Mouse (Mus musculus) spleen, postnatal 14 days (tissue): ENCODE data around the gene Plbd1.

Experiments
- DNase-seq, 2 experiments: peaks; one replicate each; pipeline ENCODE4 v3.0.0; 2021 to 2022; ENCODE audit warnings: low spot score in 2 of 2

Plbd1 gene

DNA sequence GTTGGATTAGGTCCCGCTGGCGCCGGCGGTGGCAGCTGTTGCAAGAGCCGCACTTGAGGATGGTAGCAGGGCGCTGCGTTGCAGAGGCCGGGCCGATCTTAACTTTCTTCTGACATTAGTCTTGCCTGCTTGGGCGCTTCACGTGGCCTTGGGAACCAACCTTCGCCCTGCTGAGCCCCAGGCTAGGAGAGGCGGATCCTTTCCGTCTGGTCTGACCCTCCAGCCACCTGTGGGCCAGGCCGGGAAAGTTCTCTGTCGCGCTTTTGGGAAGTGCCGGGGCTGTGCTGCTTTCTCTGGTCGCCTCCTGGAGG is at the start of gene Plbd1:
TSS of gene Plbd1 (minus strand) at position 223 of the 311 bp plus-strand sequence.
- DNase-seq: no peak

DNA sequence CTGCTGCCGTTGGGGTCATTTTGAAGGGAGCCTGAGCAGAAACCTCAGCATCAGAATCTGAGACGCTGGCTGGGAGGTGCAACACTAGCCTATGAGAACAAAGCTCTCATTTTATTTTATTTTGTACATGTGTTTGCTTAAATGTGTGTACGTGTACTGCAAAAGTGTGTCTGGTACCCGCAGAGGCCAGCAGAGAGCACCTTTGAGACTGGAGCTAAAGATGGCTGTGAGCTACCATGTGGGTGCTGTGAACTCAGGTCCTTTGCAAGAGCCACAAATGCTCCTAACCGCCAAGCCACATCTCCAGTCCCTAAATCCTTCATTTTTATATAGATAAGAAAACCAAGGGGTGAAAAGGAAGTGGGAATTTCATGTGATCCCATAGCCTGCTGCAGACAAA is 48.7 kb upstream of the Plbd1 start:
- no peak for DNase-seq

DNA sequence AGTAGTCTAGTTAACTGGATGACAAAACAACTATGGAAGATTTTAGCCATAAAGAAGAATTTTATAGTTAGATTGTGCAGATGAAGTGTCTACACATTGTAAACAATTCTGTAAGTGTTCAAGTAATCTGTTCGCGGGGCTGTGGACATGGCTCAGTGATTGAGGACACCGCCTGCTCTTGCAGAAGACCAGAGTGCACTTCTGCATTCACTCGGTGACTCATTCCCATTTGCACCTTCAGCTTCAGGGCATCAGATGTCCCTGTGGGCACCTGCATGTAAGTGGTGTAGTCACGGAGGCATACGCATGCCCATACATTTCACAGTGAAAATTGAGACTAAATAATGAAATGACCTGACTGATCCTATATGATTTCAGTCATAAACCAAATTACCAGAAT is 46.9 kb upstream of the Plbd1 start:
- DNase-seq: no peak

DNA sequence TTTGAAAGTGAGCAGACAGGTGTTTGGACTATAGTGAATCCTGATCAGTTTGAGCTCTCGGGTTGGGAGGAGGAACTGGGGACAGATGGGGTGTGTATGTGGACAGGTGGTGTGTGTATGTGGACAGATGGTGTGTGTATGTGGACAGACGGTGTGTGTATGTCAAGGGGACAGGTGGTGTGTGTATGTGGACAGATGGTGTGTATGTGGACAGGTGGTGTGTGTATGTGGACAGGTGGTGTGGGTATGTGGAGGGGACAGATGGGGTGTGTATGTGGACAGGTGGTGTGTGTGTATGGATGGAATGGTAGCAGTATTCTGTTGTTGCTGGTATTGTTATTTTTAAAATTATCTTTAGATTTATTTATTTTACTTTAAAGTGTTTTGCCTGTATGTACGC is 40.1 kb upstream of the Plbd1 start:
- no peak for DNase-seq

DNA sequence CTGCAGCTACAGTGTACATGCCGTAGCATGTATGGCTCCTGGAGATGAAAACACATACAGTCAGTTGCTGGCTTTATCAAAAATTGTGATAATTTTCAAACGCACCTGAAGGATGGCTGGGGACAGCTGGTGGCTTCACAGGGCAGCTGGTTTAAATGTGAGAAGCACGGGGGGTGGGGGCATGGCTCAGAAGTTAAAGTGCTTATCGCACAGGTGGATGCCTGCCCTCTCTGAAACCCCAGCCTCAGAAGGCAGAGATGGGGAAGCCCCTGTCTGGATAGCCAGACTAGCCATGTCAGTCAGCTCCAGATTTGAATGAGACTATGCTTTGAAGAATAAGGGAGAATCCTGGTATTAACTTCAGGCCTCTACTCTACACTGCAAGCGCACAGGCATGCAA is 39.5 kb upstream of the Plbd1 start:
- DNase-seq: no peak

DNA sequence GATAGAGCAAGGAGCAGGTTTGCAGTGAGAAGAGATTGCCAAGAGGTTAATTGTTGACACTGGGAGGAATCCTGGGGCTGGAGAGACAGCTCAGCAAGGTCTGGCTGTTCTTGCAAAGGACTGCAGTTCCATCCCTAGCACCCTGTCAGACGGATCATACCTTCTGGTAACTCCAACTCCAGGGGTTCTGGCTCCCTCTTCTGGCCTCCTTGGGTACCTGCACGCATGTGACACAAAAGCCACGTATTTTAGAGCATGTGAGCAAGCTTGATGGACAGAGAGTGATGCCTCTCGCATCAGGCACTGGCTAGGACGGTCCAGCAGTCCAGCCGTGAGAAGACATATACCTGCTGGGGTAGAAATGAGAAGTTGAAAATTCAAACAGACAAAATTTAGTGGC is 29.6 kb upstream of the Plbd1 start:
- DNase-seq: no peak

DNA sequence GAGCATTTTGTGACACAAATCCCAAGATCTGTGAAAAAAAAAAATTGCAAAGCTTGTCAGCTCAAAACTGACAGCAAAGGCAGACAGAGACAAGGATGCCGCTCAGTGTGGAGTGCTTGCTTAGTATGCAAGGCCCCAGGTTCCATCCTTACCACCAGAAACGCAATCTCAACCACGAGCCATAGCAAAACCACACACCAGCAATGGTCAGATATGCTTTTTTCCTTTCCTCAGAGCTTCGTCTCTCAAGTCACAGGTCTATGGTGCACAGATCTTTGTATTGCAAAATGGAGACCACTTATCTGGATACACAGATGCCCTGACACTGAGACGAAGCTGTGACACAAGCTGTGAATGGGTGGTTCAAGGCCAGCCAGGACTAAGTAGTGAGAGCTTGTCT is 28.8 kb upstream of the Plbd1 start:
- no peak for DNase-seq

DNA sequence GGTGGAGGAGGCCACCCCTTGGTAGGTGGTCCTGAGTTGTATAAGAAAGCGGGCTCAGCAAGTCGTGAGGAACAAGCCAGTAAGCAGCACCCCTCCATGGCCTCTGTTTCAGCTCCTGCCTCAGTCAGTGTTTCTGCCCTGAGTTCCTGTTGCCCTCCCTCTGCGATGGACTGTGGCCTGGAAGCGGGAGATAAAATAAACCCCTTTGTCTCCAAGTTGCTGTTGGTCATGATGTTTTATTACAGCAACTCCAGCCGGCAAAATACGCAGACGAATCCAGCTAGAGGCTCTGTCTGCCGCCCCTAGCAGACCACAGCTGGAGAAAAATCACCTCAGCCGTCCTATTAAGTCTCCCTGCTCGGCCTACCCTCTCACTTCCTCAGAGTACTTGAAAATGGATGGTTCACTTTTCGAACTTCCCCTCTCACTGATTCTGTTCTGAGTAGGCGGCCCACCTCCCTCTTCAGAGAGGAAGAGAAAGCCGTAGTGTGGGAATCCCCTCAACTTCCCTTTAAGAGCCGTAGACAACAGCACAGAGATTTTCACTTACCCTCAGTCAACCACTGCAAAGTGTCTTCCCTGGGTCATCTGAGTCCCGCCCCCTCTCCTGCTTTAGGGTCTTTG is 28.2 kb upstream of the Plbd1 start:
- DNase-seq: peak in 1 of 2 experiments; percentile 41

DNA sequence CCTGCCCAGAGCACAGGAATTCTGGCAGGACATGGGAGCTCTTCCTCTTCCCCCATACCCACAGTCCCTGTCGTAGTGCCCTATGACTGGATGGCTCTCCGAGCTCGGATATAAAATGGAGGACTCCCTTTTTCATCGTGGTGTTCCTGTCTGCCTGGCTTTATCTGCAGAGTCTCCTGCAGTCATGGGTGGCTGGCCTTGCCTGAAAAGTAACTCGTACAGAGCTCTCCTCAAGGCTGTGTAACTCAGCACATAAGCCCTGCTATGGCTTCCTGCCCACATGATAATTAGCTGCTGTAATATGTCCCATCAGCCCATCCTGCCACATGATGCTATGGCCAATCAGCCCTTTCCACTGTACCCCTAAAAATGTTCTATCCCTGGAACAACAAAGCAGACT is 23.7 kb upstream of the Plbd1 start:
- no peak for DNase-seq

DNA sequence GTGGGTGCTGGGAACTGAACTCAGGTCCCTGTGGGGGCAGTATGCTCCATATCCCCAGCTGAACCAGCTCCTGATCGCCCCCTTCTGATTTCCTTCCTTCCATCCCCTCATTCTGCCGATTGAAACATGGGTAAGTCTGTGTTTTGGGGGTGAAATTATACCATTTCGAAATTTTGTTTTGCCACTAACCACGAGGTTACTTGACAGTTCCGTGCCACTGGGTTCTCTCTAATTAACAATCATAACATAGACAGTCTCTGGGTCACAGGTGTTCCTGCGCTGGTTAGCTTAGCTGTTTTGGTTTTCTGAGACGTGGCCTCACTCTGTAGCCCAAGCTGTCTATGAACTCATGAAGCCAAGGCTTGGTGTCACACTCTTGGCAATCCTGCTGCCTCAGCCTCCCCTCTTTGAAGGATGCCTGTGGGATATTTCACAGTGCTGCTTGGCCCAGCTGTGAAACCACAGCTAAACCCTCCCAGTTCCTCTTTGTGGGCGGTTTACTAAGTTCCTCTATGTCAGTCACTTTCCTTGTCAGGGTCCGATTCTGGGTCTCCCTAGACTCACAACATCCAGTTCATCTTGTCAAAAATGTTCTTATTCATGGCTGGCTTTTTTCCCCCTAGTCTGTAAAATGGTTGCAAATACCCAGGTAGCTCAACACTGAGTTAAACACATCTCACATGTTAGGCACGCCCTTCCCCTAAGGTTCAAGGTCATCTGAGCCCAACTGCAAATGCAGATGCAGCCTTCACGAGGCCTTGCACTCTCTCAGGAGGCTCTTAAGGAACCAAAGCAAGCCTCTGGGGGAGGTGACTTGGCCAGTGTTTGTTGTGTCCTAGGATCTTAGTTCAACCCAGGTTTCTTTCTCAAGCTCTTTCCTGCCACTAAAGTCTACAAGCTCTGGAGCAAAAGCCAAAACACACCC is 21.9 kb upstream of the Plbd1 start:
- peak; percentile 25 to 47 for DNase-seq

DNA sequence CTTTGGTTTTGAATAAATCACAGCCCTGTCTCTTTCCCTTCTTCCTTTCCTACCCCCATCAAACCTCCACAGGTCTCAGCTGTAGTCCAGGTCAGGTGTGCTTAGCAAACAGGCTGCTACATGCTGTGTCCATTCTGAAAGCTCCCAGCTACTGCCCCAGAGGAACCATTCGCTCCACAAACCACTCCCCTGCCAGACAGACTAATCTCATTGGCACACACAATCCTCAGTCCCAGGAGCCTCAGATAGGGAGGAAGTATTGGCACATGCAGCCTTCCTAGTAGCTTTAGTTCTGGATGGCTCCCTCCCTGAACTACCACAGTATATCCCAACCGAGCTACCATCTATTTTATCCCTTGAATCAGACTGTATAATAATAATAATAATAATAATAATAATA is 17.7 kb upstream of the Plbd1 start:
- DNase-seq: no peak

DNA sequence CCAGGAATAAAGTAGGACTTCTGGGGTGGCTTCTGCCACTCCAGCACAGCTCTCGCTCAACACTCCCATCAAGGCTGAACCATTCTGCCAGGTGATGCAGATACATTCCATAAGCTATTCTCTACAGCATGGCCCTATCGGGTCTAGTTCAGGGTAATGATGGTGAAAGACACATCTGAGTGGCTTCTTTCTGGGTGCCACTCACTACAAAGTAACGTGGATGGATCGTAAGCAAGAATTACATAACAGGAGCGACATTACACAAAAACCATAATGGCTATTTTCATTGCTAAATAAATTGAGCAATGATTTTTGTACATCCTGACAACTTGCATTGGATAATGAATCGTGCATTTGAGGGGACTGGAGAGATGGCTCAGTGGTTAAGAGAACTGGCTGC is 13.2 kb upstream of the Plbd1 start:
- no peak for DNase-seq

DNA sequence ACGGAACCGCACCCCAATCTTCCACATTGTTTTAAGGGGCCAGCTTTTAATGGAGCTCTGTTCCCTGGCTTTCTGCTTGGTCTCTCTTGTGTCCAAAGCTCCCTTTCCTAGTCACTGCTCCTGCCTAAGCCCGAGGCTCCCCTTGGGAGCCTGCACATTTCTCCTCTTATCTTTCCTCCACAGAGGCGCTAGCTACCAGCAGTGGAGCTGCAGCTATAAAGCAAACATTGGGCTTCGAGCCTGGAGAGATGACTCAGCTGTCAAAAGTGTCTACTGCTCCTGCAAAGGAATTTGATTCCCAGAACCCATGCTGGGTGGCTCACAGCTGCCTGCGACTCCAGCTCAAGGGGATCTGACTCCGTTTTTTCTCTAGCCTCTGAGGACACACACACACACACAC is 10.7 kb upstream of the Plbd1 start:
- DNase-seq: no peak

DNA sequence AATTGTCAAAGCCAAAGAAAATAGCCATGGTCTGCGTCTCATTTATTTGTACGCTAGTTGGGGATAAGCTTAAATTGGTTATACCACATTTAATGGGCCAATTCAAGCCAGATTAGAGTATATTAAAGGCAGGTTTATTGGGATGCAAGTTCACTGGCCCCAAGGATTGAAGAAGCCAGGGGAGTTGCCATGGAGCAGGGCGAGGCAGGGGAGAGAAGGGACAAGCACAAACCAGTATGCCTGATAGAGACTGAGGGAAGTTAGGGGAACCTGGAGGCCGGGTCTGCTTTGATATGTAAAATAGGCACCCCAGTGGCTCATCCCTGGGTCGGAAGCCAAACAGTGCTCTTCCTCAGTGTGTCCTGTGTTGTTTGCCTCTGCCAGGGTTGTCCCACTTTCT is 7.5 kb upstream of the Plbd1 start:
- no peak for DNase-seq

DNA sequence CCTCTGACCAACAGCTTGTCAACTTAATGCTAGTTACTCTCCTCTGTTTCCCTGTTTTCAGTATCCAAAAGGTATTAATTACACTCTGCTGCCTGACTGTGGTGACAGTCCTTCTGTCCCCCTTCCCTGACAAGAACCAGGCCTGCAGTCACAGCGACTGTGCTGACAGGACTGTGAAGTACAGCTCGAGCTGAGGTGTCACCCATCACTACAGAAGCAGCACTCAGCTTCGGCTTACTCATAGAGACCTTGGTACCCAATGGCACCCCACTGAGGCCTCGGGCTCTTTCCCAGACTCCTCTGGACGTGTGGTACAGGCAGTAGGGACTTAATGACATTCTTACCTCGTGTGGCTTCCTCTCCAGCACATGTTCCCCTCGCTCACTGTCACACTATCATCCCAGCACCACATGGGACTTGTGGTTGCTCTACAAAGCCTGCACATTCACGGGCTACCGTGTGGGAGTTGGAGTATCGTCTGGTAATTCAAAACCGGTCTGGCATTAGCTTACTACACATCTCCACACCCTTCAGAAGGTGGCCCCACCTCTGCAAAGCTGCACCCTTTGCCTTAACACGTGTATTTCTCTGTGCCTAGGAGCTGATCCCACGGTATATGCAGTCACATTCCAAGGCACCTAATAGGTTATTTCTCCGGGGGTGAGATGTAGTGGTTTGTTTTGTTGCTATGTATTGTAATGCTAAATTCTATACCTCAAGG is 6.7 kb upstream of the Plbd1 start:
- no peak for DNase-seq

DNA sequence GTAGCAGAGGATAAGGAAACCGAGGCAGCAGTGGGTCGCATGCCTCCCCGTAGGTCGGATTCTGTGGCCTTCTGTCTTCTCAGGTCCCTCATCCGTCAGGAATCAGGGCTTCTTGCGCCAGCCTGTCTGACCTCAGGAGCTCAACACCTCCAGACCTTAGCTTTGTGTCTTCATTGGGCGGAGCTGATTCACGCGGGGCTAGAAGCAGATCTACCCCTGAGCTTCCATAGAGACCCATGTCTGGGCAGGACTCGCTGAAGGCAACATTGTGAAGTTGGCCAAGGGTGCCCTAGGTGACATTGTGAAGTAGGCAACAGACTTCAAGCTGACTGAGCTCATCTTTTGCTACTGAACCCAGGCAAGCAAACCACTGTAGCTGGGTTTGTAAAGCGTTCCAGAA is 335 bp upstream of the Plbd1 start:
- DNase-seq: no peak

DNA sequence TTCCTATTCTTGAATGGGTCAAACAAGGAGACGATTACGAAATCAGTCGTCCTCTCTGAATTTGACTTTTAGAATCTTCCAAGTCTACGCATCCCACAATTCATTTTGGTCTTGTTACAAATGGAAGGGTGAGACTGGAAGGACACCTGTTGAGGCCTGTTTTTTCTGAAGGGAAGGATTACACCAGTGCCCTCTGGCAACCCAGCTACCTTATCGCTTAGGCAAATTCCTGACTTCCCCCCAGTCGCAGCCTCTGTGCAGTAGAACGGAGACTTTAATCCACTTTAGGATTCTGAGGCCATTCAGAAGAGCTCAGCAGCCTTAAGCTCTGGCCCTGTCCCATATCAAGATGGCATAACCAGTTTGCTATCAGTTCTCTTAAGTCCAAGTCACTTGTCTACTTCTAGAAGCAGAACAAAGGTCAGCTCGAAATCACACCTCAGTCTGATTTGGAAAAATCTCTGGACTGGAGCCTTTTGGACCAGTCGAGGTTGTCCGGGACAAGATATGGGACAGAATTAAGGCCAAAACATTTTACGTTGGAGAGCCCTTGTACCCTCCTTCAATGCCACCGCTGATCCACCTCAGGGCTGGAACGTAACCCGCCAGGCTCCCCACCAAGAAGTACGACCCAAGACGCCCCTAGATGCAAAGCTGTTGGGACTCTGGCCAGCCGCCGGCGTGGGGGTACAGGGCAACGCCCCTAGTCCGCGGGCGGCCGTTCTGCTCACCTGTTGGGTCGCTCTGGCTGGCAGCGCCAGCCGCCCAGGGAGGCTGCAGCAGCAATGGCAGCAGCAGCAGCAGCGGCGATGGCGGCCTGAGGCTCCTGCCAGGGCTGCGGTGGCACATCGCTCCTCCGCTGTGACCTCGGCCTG is 660 bp downstream of the Plbd1 start:
- DNase-seq: peak in 1 of 2 experiments; percentile 16

DNA sequence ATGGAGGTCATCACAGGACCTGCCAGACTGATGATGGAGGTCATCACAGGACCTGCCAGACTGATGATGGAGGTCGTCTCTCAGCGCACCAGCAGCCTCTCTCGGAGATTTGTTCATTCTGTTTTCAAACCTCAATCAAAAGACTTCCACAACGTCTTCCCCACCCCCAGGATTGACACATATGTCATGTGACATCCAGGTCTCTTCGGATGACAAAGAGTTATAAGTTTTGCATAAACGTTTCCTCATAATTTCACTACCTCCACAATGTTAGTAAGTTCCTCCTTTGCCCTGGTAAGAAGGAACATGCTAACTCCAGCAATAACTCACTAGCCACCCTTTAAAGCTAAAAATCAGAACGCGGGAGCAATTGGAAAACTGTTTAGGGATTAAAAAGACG is 2.5 kb downstream of the Plbd1 start:
- no peak for DNase-seq

DNA sequence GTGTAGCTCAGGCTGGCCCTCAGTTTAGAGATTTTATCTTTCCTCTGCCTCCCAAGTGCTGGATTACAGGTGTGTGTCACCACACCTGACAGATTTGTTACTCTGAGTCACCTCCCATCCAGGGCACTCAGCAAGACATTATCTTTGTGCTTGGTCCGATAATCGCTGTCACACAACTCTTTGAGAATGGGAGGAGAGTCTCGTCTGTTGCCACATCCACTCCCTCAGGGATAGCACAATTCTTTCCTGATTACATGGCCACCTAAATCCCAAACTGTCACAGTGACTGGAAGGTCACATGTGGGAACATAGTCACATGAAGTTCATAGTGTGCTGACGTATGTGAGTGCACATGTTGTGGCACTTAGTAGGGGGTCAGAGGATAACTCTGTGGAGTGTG is 3.4 kb downstream of the Plbd1 start:
- DNase-seq: no peak

DNA sequence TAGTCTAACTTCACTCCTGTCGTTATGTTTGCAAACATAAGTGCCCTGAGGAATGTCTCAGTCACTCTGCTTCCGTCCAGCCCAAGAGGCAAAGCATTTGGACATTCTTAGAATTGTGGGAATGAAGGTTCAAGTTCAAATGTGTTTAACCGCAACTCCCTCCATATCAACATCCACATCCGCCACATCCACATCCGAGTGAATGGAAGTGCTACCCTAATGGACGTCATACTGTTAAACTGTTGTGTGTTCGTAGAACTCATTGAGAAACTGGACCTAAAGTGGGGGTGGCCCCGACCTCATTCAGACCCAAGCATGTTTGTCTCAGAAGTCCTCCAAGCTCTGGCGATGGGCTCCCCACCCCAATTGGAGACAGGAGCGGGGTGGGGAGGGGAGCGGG is 5.9 kb downstream of the Plbd1 start:
- DNase-seq: no peak

DNA sequence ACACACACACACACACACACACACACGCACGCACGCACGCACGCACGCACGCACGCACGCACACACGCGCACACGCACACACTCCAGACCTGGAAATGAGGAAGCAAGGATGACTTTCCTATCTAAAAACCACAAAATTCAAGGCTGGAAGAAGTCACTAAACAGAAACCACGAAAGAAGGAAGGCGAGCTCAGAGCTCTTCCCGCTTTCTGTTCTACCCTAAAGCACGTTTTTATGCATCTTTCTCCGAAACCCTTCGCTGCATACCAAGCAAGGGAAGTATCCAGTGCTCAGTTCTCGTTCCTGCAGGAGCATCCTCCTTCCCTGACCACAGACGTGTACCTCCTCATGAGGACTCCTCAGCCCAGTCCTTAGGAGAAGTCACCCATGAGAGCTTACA is 7.3 kb downstream of the Plbd1 start:
- DNase-seq: no peak

DNA sequence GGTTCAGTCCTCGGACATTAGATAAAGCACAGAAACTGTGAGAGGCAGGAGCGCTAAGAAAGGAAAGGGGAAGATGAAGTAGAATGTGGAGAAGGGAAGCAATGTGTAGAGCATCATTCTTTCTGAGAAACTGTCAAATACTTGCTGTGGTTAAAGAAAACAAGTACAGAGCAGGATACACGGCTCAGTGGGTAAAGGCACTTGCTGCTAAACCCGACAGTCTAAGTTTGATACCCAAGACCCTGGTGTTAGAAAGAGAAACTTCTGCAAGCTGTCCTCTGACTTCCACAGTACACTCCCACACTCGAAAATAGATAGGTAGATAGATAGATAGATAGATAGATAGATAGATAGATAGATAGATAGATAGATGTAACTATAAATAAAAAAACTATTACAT is 8.4 kb downstream of the Plbd1 start:
- DNase-seq: no peak
